Mouse (Mus musculus) left cerebral cortex, adult 2 months (tissue): ENCODE results near the gene F13b. TPM values are rescaled to one million over a fixed set of nuclear protein-coding genes. Genes with fewer than 3 reads are reported as not detected.
A peak's percentile ranks its signal among the peaks of the same experiment; 100 is the strongest.

ENCODE experiments used
- DNase-seq, 2 experiments: peaks; one replicate each; pipeline ENCODE4 v3.0.0; 2021 to 2022; ENCODE audit warnings: low spot score in 2 of 2, mixed read lengths in 1 of 2; ENCODE audit errors: extremely low spot score in 1 of 2
- H3K27ac ChIP-seq: fragments of 200-600 bp; 2 replicates; pipeline ENCODE4 v1.8.1; 2022
- H3K4me3 ChIP-seq: fragments of 200-600 bp; 2 replicates; pipeline ENCODE4 v1.8.1; 2022
- CTCF ChIP-seq: fragments of 200-600 bp; IDR thresholded peaks from 2 replicates; pipeline ENCODE4 v1.8.1; 2022; ENCODE audit warnings: antibody characterized with exemption, mild to moderate bottlenecking, moderate library complexity
- intact Hi-C: fragments of 180-260 bp; cut with DNase I; formaldehyde crosslinking; loops from one replicate; pipeline ENCODE4 v1.15.1; 2025
- long read RNA-seq, 2 experiments: library from polyadenylated mRNA; stranded (forward); transcript quantifications; one replicate each; pipeline ENCODE4 v2.0.0; 2021; ENCODE audit warnings: borderline mapping rate in 2 of 2
- total RNA-seq, 2 experiments: library from RNA; stranded (reverse); gene quantifications; 2 replicates each; pipeline ENCODE4 v1.2.3; 2021

Gene F13b
- not detected for total RNA-seq
- long read RNA-seq, experiment 1, result 0 reads
- long read RNA-seq, experiment 2, result 0 reads

- intact Hi-C loops, result no loop called here
- DNase-seq, result no peak
- no peak for TF ChIP-seq CTCF
- H3K4me3 ChIP-seq, result no peak within 1 kb of the TSS
- no peak within 1 kb of the TSS for H3K27ac ChIP-seq
Observed at GRCm38 (mm10) chr1:139501258-139501752, at the start of gene F13b. Gene F13b, plus strand, starts transcription at chr1:139501702.

DNA sequence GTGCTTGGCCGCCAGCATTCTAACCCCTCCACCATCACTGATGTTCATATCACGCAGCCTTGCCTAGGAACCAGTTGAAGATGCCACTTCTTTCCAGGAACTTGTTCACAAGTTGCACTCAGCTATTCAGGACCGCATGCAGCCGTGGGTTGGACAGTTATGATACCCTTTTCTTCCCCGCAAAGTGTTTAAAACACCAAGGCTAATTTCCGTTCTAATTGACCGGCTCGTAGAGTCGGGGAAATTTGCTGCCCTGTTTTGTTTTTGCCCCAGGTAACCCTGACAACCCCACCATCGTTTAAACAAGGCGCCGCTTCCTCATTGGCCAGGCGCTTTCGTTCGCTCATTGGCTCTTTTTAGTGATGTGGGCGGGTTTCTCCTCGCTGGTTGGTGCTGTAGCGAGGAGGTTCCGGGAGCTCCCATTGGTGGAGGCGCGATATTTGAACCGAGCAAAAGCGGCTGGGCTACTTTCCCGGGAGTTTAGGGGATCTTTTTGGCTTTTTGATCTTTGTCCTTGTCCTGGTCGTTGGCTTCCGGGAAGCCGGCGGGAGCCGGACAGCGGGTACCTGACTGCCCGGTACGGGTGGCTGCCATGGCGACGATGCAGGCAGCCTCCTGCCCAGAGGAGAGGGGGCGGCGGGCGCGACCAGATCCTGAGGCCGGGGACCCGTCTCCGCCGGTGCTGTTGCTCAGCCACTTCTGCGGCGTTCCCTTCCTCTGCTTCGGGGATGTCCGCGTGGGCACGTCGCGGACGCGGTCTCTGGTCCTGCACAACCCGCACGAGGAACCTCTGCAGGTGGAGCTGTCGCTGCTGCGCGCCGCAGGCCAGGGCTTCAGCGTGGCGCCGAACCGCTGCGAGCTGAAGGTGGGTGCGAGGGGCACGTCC, 46.9 kb upstream of the F13b start, which contains the start of gene Aspm:
Gene Aspm (plus strand): TSS at position 433 of the 886 bp plus-strand sequence.
- DNase-seq, result peak; percentile 79 to 84
- intact Hi-C loops, result no loop called here
- H3K4me3 ChIP-seq, result peak within 1 kb of the TSS; percentile 62
- no peak within 1 kb of the TSS for H3K27ac ChIP-seq
- TF ChIP-seq CTCF, result no peak; the same call in 1 of the 2 replicates

GRCm38 (mm10) chr1:139455226-139455869, 46.2 kb upstream of the F13b start:
- TF ChIP-seq CTCF, result no peak
- intact Hi-C loops, result no loop called here

GRCm38 (mm10) chr1:139460807-139461206, 40.7 kb upstream of the F13b start:
- intact Hi-C loops, result no loop called here
- no peak for DNase-seq

More at GRCm38 (mm10) chr1:139455226-139455869, 46.2 kb upstream of the F13b start:
- DNase-seq, result no peak
- Histone ChIP-seq H3K27ac (no peak overlapping the region), H3K4me3 (peak overlapping the region; percentile 62)

GRCm38 (mm10) chr1:139465936-139466335, 35.6 kb upstream of the F13b start:
- H3K27ac ChIP-seq, result no peak overlapping the region
- no peak for TF ChIP-seq CTCF
- no peak for DNase-seq
- intact Hi-C loops, result no loop called here
- no peak overlapping the region for H3K4me3 ChIP-seq

More at GRCm38 (mm10) chr1:139460807-139461206, 40.7 kb upstream of the F13b start:
- Histone ChIP-seq H3K27ac (no peak overlapping the region), H3K4me3 (no peak overlapping the region)
- no peak for TF ChIP-seq CTCF

GRCm38 (mm10) chr1:139478898-139479297, 22.6 kb upstream of the F13b start:
- no peak overlapping the region for H3K4me3 ChIP-seq
- intact Hi-C loops, result loop anchor here (10.0 kb wide), 1 partner anchor 1186 kb away; no protein-coding TSS in a partner anchor
- TF ChIP-seq CTCF, result no peak
- DNase-seq, result no peak
- no peak overlapping the region for H3K27ac ChIP-seq

DNA sequence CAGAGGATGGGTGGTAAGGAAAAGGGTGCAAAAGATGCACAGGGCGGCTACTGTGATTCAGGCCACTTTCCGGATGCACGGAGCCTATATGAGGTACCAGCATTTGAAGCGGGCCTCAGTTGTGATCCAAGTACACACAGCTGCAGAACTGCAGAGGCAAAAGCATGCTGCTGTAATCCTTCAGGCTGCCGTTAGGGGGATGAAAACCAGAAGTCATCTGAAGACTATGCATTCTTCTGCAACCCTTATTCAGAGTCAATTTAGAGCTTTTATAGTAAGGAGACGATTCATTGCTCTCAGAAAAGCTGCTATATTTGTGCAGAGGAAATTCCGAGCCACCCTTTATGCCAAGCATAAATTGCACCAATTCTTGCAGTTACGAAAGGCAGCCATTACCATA, 21.3 kb upstream of the F13b start:
- H3K27ac ChIP-seq, result no peak overlapping the region
- no peak overlapping the region for H3K4me3 ChIP-seq
- intact Hi-C loops, result no loop called here
- TF ChIP-seq CTCF, result peak; percentile 57
- DNase-seq, result peak in 1 of 2 experiments; percentile 15

- intact Hi-C loops, result no loop called here
- Histone ChIP-seq H3K4me3 (no peak overlapping the region), H3K27ac (no peak overlapping the region)
- TF ChIP-seq CTCF, result no peak
- DNase-seq, result no peak
Observed at GRCm38 (mm10) chr1:139481146-139481545, 20.4 kb upstream of the F13b start.

GRCm38 (mm10) chr1:139494630-139495029, 6.9 kb upstream of the F13b start:
- Histone ChIP-seq H3K4me3 (no peak overlapping the region), H3K27ac (no peak overlapping the region)
- DNase-seq, result no peak
- no peak for TF ChIP-seq CTCF
- intact Hi-C loops, result no loop called here

DNA sequence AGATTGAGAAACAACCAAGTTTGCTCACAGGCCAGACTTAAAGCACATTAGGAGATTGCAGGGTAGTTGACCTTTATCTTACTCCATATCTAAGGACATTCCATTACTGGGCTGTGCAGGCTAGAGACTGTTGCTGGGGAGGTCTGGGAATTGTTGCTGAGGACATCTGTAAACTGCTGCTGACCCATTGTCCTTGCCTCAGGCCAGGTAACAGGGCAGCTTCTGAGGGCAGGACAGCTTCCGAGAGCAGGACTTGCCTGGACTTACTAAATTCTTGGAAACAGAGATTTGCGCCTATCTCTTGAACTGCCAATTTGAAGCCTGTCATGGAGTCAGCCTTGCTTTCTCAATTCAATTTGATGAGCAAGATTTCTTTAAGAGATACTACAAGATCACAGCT, 6.1 kb upstream of the F13b start:
- no peak for DNase-seq
- Histone ChIP-seq H3K4me3 (no peak overlapping the region), H3K27ac (no peak overlapping the region)
- no peak for TF ChIP-seq CTCF
- intact Hi-C loops, result no loop called here

DNA sequence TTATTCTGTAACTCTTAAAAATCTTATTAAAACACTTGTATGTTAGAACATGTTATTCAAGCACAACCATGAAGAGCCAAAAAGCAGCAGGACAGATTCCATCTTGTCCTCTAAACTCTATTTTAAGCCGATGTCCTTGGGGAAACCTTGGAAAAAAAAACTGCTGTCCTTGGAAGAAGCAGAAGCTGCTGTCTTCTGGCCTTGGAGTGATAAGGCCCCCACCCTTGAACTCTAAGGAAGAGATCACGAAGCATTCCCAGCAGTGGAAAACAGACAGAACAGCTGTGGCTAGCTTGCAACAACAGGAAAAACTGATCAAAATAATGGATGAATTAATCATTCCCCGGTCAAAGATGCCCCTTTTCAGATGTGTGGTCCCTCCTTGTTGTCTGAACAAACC, 5.3 kb upstream of the F13b start:
- Histone ChIP-seq H3K4me3 (no peak overlapping the region), H3K27ac (no peak overlapping the region)
- intact Hi-C loops, result no loop called here
- DNase-seq, result no peak
- no peak for TF ChIP-seq CTCF

GRCm38 (mm10) chr1:139499751-139500150, 1.8 kb upstream of the F13b start:
- H3K4me3 ChIP-seq, result no peak overlapping the region
- intact Hi-C loops, result no loop called here
- H3K27ac ChIP-seq, result no peak overlapping the region
- TF ChIP-seq CTCF, result no peak
- no peak for DNase-seq
